Mouse (Mus musculus): ENCODE data around the gene Pxk. TPM values are rescaled to one million over a fixed set of nuclear protein-coding genes. Genes with fewer than 3 reads are reported as not detected.

Gene Pxk
- 15.7 and 17.8 TPM in 2 replicates for polyA plus RNA-seq (2015; fragmentation: Nextera tagmentation; extraction: Ambion mirVana)

- Histone ChIP-seq H3K4me3 (ENCODE audit: low read depth, low read length) (peak within 1 kb of the TSS; percentile 76), H3K27ac (ENCODE audit: low read depth) (peak within 1 kb of the TSS; percentile 86), H3K4me2 (ENCODE audit: low read depth, low read length) (peak within 1 kb of the TSS; percentile 67), H3K4me1 (ENCODE audit: insufficient read depth) (peaks cover 38% of the 10 kb centered on the region), H3K27me3 (ENCODE audit: insufficient read depth, low read length) (no peaks in the 10 kb centered on the region), H3K9me3 (ENCODE audit: low read length) (no peaks in the 10 kb centered on the region), H3K36me3 (replicated peaks; ENCODE audit: insufficient read depth, low read length) (no peaks in the 10 kb centered on the region), H3K9ac (replicated peaks) (peak within 1 kb of the TSS; percentile 85)
- DNase-seq = peak; percentile 95
- ATAC-seq = peak; percentile 90
- no peak for TF ChIP-seq EP300 (IDR thresholded peaks at IDR 0.05; ENCODE audit: low read depth)
- TF ChIP-seq CTCF (IDR thresholded peaks at IDR 0.05; ENCODE audit: low read depth) = 0 out of 2 replicates have a peak, but pooled peaks have one; percentile 3
- WGBS (ENCODE audit: insufficient replicate concordance) = 5% methylated on average over 70 of the region's 89 CpGs
Measured at GRCm38 (mm10) chr14:8097978-8098686, at the start of gene Pxk. Gene Pxk, plus strand, starts transcription at chr14:8098211.

GRCm38 (mm10) chr14:8049334-8049733, 48.7 kb upstream of the Pxk start:
- ATAC-seq (no peak), DNase-seq (no peak)
- peaks cover 2% of the 10 kb centered on the region; the same call in 1 of the 2 replicates for H3K36me3 ChIP-seq (replicated peaks; ENCODE audit: insufficient read depth, low read length)
- 65% methylated on average over 10 of the region's 10 CpGs for WGBS (ENCODE audit: insufficient replicate concordance)
- H3K4me1 ChIP-seq (ENCODE audit: insufficient read depth) = no peaks in the 10 kb centered on the region
- no peak overlapping the region for H3K4me2 ChIP-seq (ENCODE audit: low read depth, low read length)
- no peak overlapping the region for H3K27ac ChIP-seq (ENCODE audit: low read depth)
- TF ChIP-seq CTCF (IDR thresholded peaks at IDR 0.05; ENCODE audit: low read depth) = no peak
- TF ChIP-seq EP300 (IDR thresholded peaks at IDR 0.05; ENCODE audit: low read depth) = no peak
- no peak overlapping the region for H3K9ac ChIP-seq (replicated peaks)
- no peaks in the 10 kb centered on the region for H3K27me3 ChIP-seq (ENCODE audit: insufficient read depth, low read length)
- no peak overlapping the region for H3K4me3 ChIP-seq (ENCODE audit: low read depth, low read length)
- H3K9me3 ChIP-seq (ENCODE audit: low read length) = no peaks in the 10 kb centered on the region

GRCm38 (mm10) chr14:8051869-8052268, 46.1 kb upstream of the Pxk start:
- no peak for TF ChIP-seq EP300 (IDR thresholded peaks at IDR 0.05; ENCODE audit: low read depth)
- no peak for TF ChIP-seq CTCF (IDR thresholded peaks at IDR 0.05; ENCODE audit: low read depth)
- H3K9ac ChIP-seq (replicated peaks) = no peak overlapping the region
- WGBS (ENCODE audit: insufficient replicate concordance) = 82% methylated on average over 2 of the region's 2 CpGs
- H3K27me3 ChIP-seq (ENCODE audit: insufficient read depth, low read length) = no peaks in the 10 kb centered on the region
- no peaks in the 10 kb centered on the region for H3K9me3 ChIP-seq (ENCODE audit: low read length)
- H3K4me3 ChIP-seq (ENCODE audit: low read depth, low read length) = no peak overlapping the region
- peaks cover 2% of the 10 kb centered on the region; the same call in 1 of the 2 replicates for H3K36me3 ChIP-seq (replicated peaks; ENCODE audit: insufficient read depth, low read length)
- H3K4me1 ChIP-seq (ENCODE audit: insufficient read depth) = no peaks in the 10 kb centered on the region
- no peak overlapping the region for H3K27ac ChIP-seq (ENCODE audit: low read depth)
- DNase-seq (no peak), ATAC-seq (no peak)
- no peak overlapping the region for H3K4me2 ChIP-seq (ENCODE audit: low read depth, low read length)

- Histone ChIP-seq H3K27ac (ENCODE audit: low read depth) (no peak overlapping the region), H3K4me1 (ENCODE audit: insufficient read depth) (no peaks in the 10 kb centered on the region), H3K4me2 (ENCODE audit: low read depth, low read length) (no peak overlapping the region), H3K9me3 (ENCODE audit: low read length) (no peaks in the 10 kb centered on the region), H3K4me3 (ENCODE audit: low read depth, low read length) (no peak overlapping the region), H3K9ac (replicated peaks) (no peak overlapping the region), H3K27me3 (ENCODE audit: insufficient read depth, low read length) (no peaks in the 10 kb centered on the region), H3K36me3 (replicated peaks; ENCODE audit: insufficient read depth, low read length) (0 out of 2 replicates have a peak, but pooled peaks cover 2% of the 10 kb centered on the region)
- no peak for ATAC-seq
- no peak for TF ChIP-seq CTCF (IDR thresholded peaks at IDR 0.05; ENCODE audit: low read depth)
- no peak for TF ChIP-seq EP300 (IDR thresholded peaks at IDR 0.05; ENCODE audit: low read depth)
- WGBS (ENCODE audit: insufficient replicate concordance) = 97% methylated on average over 7 of the region's 7 CpGs
- no peak for DNase-seq
Measured at GRCm38 (mm10) chr14:8052661-8053060, 45.4 kb upstream of the Pxk start.

- no peak overlapping the region for H3K27ac ChIP-seq (ENCODE audit: low read depth)
- no peaks in the 10 kb centered on the region for H3K4me1 ChIP-seq (ENCODE audit: insufficient read depth)
- H3K27me3 ChIP-seq (ENCODE audit: insufficient read depth, low read length) = no peaks in the 10 kb centered on the region
- DNase-seq = no peak
- no peak overlapping the region for H3K4me3 ChIP-seq (ENCODE audit: low read depth, low read length)
- no peak overlapping the region for H3K9ac ChIP-seq (replicated peaks)
- no peak for TF ChIP-seq CTCF (IDR thresholded peaks at IDR 0.05; ENCODE audit: low read depth)
- TF ChIP-seq EP300 (IDR thresholded peaks at IDR 0.05; ENCODE audit: low read depth) = no peak
- 69% methylated on average over 17 of the region's 17 CpGs for WGBS (ENCODE audit: insufficient replicate concordance)
- H3K4me2 ChIP-seq (ENCODE audit: low read depth, low read length) = no peak overlapping the region
- H3K36me3 ChIP-seq (replicated peaks; ENCODE audit: insufficient read depth, low read length) = 0 out of 2 replicates have a peak, but pooled peaks cover 1% of the 10 kb centered on the region
- no peaks in the 10 kb centered on the region for H3K9me3 ChIP-seq (ENCODE audit: low read length)
- ATAC-seq = no peak
Measured at GRCm38 (mm10) chr14:8054310-8055102, 43.5 kb upstream of the Pxk start.

GRCm38 (mm10) chr14:8056076-8056475, 41.9 kb upstream of the Pxk start:
- H3K9ac ChIP-seq (replicated peaks) = no peak overlapping the region
- no peaks in the 10 kb centered on the region for H3K27me3 ChIP-seq (ENCODE audit: insufficient read depth, low read length)
- DNase-seq (no peak), ATAC-seq (no peak)
- H3K4me3 ChIP-seq (ENCODE audit: low read depth, low read length) = no peak overlapping the region
- TF ChIP-seq EP300 (IDR thresholded peaks at IDR 0.05; ENCODE audit: low read depth) (no peak), CTCF (IDR thresholded peaks at IDR 0.05; ENCODE audit: low read depth) (no peak)
- H3K36me3 ChIP-seq (replicated peaks; ENCODE audit: insufficient read depth, low read length) = no peaks in the 10 kb centered on the region
- no peaks in the 10 kb centered on the region for H3K4me1 ChIP-seq (ENCODE audit: insufficient read depth)
- WGBS (ENCODE audit: insufficient replicate concordance) = 85% methylated on average over 5 of the region's 5 CpGs
- H3K4me2 ChIP-seq (ENCODE audit: low read depth, low read length) = no peak overlapping the region
- H3K9me3 ChIP-seq (ENCODE audit: low read length) = no peaks in the 10 kb centered on the region
- no peak overlapping the region for H3K27ac ChIP-seq (ENCODE audit: low read depth)

Measured in liver, postnatal 0 days (tissue).